Mouse (Mus musculus): ENCODE results near the gene C87977. TPM values are rescaled to one million over a fixed set of nuclear protein-coding genes. Genes with fewer than 3 reads are reported as not detected.
"Not testable (repeated sequence)": the region's sequence is repeated elsewhere in the genome, so short reads cannot be mapped to it uniquely, and the experiment has no call there.

The C87977 gene
- total RNA-seq (2015) (not detected in 2 replicates), total RNA-seq (2017) (not detected in 2 replicates)

- not testable (repeated sequence) for ATAC-seq (replicated peaks; ENCODE audit: poor library complexity)
Observed at GRCm38 (mm10) chr4:144213218-144213617, at the start of gene C87977. Gene C87977, minus strand, starts transcription at chr4:144213318.

GRCm38 (mm10) chr4:144254768-144255167, 41.6 kb upstream of the C87977 start:
- ATAC-seq (replicated peaks; ENCODE audit: poor library complexity) = peak; percentile 80

- ATAC-seq (replicated peaks; ENCODE audit: poor library complexity) = no peak
Observed at GRCm38 (mm10) chr4:144190419-144190818, 22.7 kb downstream of the C87977 start, which contains the start of gene Oog2. Gene Oog2, plus strand, starts transcription at chr4:144190719.

- ATAC-seq (replicated peaks; ENCODE audit: poor library complexity) = no peak
Observed at GRCm38 (mm10) chr4:144162563-144162962, 50.6 kb downstream of the C87977 start, which contains the start of gene Oog3. Gene Oog3, minus strand, starts transcription at chr4:144162663.

Other genes starting within 250 kb of the C87977 start
- gene Gm13101, start 246.4 kb downstream of the C87977 start, total RNA-seq (2015) = not detected in 2 replicates
- not detected in 2 replicates for gene Gm13101, start 246.4 kb downstream of the C87977 start, total RNA-seq (2017)
- gene Pramef17, start 218.9 kb downstream of the C87977 start, total RNA-seq (2015) = not detected in 2 replicates
- not detected in 2 replicates for gene Pramef17, start 218.9 kb downstream of the C87977 start, total RNA-seq (2017)
- not detected in 2 replicates for gene Pramel4, start 154.2 kb downstream of the C87977 start, total RNA-seq (2015)
- not detected in 2 replicates for gene Pramel4, start 154.2 kb downstream of the C87977 start, total RNA-seq (2017)
- not detected in 2 replicates for gene Gm13102, start 106.8 kb downstream of the C87977 start, total RNA-seq (2015)
- gene Gm13102, start 106.8 kb downstream of the C87977 start, total RNA-seq (2017) = not detected in 2 replicates
- gene Oog3, start 50.7 kb downstream of the C87977 start, total RNA-seq (2015) = not detected in 2 replicates
- not detected in 2 replicates for gene Oog3, start 50.7 kb downstream of the C87977 start, total RNA-seq (2017)
- not detected in 2 replicates for gene Oog2, start 22.6 kb downstream of the C87977 start, total RNA-seq (2015)
- gene Oog2, start 22.6 kb downstream of the C87977 start, total RNA-seq (2017) = not detected in 2 replicates
- gene Pramel5, start 67.2 kb upstream of the C87977 start, total RNA-seq (2015) = not detected in 2 replicates
- gene Pramel5, start 67.2 kb upstream of the C87977 start, total RNA-seq (2017) = not detected in 2 replicates
- gene Gm13128, start 116.9 kb upstream of the C87977 start, total RNA-seq (2015) = not detected in 2 replicates
- gene Gm13128, start 116.9 kb upstream of the C87977 start, total RNA-seq (2017) = not detected in 2 replicates
- gene Gm13119, start 144.6 kb upstream of the C87977 start, total RNA-seq (2015) = not detected in 2 replicates
- gene Gm13119, start 144.6 kb upstream of the C87977 start, total RNA-seq (2017) = not detected in 2 replicates
- gene Pramef20, start 164.6 kb upstream of the C87977 start, total RNA-seq (2015) = not detected in 2 replicates
- not detected in 2 replicates for gene Pramef20, start 164.6 kb upstream of the C87977 start, total RNA-seq (2017)
- not detected in 2 replicates for gene Pramef12, start 195.1 kb upstream of the C87977 start, total RNA-seq (2015)
- not detected in 2 replicates for gene Pramef12, start 195.1 kb upstream of the C87977 start, total RNA-seq (2017)
- gene 1700012P22Rik, start 225.5 kb upstream of the C87977 start, total RNA-seq (2015) = not detected in 2 replicates
- gene 1700012P22Rik, start 225.5 kb upstream of the C87977 start, total RNA-seq (2017) = not detected in 2 replicates
- not detected in 2 replicates for gene Gm9944, start 240.0 kb upstream of the C87977 start, total RNA-seq (2015)
- gene Gm9944, start 240.0 kb upstream of the C87977 start, total RNA-seq (2017) = not detected in 2 replicates

Measured in megakaryocyte progenitor cell, adult 5-6 weeks (primary cell).